Mouse (Mus musculus) small intestine, adult 2 months (tissue): ENCODE data around the gene Rapgef1. TPM values are rescaled to one million over a fixed set of nuclear protein-coding genes. Genes with fewer than 3 reads are reported as not detected.
"Not testable (repeated sequence)": the region's sequence is repeated elsewhere in the genome, so short reads cannot be mapped to it uniquely, and the experiment has no call there.

Experiments used
- H3K27ac ChIP-seq: fragments of 200-500 bp; 2 replicates; pipeline ENCODE4 v1.5.1; 2012; ENCODE audit warnings: low read depth, low read length, control low read depth, inconsistent platforms; ENCODE audit not compliant: insufficient read depth
- H3K27me3 ChIP-seq: fragments of 200-500 bp; 2 replicates; pipeline ENCODE4 v1.6.1; 2012; ENCODE audit warnings: mild to moderate bottlenecking, moderate library complexity, low read length, inconsistent platforms; ENCODE audit not compliant: control insufficient read depth, insufficient read depth
- H3K36me3 ChIP-seq: fragments of 200-500 bp; 2 replicates; pipeline ENCODE4 v1.6.1; 2012; ENCODE audit warnings: mild to moderate bottlenecking, low read length, control low read depth, inconsistent platforms; ENCODE audit not compliant: control insufficient read depth, insufficient read depth
- H3K4me1 ChIP-seq: fragments of 200-500 bp; 2 replicates; pipeline ENCODE4 v1.6.1; 2012; ENCODE audit warnings: low read length, inconsistent platforms, mixed read lengths; ENCODE audit not compliant: control insufficient read depth, insufficient read depth, insufficient read length
- H3K4me3 ChIP-seq: fragments of 200-500 bp; 2 replicates; pipeline ENCODE4 v1.5.1; 2012; ENCODE audit warnings: low read depth, mild to moderate bottlenecking, control low read depth, inconsistent platforms, low read length, moderate library complexity
- CTCF ChIP-seq: fragments of 200-500 bp; IDR thresholded peaks from 2 replicates; pipeline ENCODE4 v1.5.1; 2012; ENCODE audit warnings: low read depth, mild to moderate bottlenecking, control low read depth, inconsistent platforms, low read length, moderate library complexity, mixed read lengths; ENCODE audit not compliant: insufficient replicate concordance, insufficient read length; ENCODE audit errors: extremely low read depth
- POLR2A ChIP-seq: fragments of 200-500 bp; IDR thresholded peaks from 2 replicates; pipeline ENCODE4 v1.6.1; 2012; ENCODE audit warnings: low read depth, mild to moderate bottlenecking, control low read depth, inconsistent platforms, low read length, moderate library complexity
- WGBS: fragments of 180-500 bp; shearing (Covaris S2); methylation state at CpG from one replicate; pipeline ENCODE4 v1.1.7; 2018; 5-methylcytosine and 5-hydroxymethylcytosine counted together
- polyA plus RNA-seq: library from polyadenylated mRNA; depleted of rRNA; stranded (reverse); fragments of >200 nt; gene quantifications from 2 replicates; pipeline ENCODE4 v1.2.3, GENCODE M21; 2012

The Rapgef1 gene
- polyA plus RNA-seq, 1 experiment: 25.1 TPM

DNA sequence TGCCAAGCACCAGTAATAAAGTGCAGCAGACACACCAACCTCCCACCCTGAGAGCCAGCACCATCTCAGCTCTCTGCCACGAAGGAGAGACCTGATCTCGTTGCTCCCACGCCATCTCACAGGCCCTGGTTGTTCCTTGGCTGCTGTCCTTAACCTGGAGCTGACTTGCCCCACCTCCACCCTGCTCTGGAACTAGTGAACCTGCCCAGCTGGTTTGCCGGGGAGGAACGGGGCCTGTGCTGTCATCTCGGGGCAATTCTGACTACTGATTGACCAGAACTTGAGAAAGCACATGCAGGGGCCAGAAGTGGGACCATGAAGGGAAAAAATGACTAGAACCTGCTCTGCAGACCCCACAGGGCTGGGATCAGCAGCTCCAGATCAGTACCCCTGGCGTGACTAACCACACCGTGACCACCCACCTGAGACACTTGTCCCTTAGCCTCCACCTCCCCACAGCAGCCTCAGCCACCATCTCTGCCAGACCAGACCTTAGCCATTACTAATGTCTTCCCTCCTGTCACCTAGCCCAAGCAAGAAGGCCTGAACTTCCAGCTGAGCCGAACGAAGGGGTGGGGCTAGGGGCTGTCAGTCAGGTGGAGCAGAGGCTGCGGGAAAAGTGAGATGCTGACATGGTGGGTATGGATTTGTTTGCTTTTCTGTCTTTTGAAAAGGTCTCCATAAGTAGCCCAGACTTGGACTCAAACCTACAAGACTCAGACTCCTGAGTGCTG lies 148.6 kb downstream of the Rapgef1 start:
- TF ChIP-seq POLR2A (no peak), CTCF (no peak)
- WGBS: 37% methylated on average over 11 of the region's 11 CpGs
- Histone ChIP-seq H3K4me3 (no peak overlapping the region), H3K27ac (peak overlapping the region; percentile 11; the same call in 1 of the 2 replicates), H3K27me3 (no peaks in the 10 kb centered on the region), H3K36me3 (no peaks in the 10 kb centered on the region), H3K4me1 (peaks cover 39% of the 10 kb centered on the region)

DNA sequence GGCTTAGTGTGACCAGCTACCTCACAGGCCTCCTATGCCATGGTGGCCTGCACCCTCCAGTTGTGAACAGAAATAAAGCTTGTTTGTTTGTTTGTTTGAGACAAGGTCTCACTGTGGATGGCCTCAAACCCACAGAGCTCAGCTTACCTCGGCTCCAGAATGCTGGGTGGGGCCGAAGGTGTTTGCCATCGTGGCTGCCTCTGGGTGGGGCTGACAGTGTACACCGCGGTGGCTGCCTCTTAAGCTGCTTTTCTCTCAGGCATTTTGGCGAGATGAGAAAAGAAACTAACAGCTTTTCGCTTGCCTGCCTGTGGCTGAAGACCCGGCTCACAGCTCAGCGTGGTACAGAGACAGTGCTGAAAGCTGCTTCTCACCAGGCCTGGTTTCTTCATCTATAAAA lies 149.4 kb downstream of the Rapgef1 start:
- Histone ChIP-seq H3K4me3 (no peak overlapping the region), H3K36me3 (no peaks in the 10 kb centered on the region), H3K4me1 (peaks cover 42% of the 10 kb centered on the region), H3K27ac (no peak overlapping the region; the same call in 1 of the 2 replicates), H3K27me3 (no peaks in the 10 kb centered on the region)
- no peak for TF ChIP-seq POLR2A
- no peak for TF ChIP-seq CTCF
- WGBS: 24% methylated on average over 9 of the region's 9 CpGs

DNA sequence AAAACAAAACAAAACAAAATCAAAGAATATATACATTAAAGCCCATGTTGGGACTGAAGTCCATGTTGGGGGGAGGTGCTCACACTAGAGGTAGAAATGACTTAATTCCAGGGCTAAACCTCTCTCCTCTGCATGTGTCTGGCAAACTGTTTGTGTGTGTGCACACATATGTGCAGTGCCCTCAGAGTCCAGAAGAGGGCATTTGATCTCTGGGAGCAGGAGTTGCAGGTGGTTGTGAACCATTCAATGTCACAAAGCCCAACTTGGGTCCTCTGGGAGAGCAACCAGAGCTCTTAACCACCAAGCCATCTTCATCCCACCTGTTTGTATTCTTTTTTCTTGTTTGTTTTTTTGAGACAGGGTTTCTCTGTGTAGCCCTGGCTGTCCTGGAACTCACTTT lies 150.6 kb downstream of the Rapgef1 start:
- Histone ChIP-seq H3K27me3 (no peaks in the 10 kb centered on the region), H3K4me1 (peaks cover 50% of the 10 kb centered on the region), H3K4me3 (no peak overlapping the region), H3K27ac (peak overlapping the region; percentile 97), H3K36me3 (no peaks in the 10 kb centered on the region)
- no peak for TF ChIP-seq POLR2A
- TF ChIP-seq CTCF: peak; percentile 39; the same call in 1 of the 2 replicates

DNA sequence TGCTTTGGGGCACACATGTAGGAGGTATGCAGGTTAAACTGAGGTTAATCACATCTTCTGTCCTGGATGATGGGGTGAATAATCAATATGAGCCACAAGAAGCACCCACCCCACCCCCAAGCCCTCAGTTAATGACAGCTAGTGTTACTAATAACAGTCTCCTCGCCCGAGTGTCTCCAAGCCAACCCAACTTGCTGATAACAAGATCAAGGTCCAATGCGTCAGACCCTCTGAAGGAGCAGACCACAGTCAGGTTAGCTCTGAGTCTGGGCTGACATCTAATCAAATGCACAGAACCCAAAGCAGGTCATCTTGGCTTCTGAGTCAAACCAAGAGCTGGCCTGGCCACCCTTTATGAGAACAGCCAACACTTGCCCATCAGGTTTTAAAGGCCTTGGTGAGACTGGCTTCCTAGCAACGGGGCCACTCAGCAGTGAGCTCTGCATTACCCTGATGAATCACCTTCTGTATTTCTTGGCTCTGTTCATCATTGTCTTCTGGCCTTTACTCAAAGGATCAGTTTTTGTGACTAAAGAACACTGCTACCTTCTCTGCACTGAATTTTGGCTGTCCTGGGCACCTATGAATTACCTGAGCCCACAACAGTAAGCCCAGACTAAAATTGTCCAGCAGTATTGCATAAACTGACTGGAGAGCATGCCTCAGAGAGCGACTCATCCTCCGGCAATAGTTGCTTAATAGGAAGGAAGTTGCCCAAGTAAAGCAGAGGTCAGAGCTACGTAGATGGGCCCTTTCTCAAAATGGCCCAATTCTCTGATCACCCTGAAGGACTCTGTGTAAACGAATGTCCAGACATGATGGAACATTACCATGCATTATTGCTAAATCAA lies 152.3 kb downstream of the Rapgef1 start:
- TF ChIP-seq POLR2A (no peak), CTCF (no peak)
- no peak overlapping the region for H3K4me3 ChIP-seq

DNA sequence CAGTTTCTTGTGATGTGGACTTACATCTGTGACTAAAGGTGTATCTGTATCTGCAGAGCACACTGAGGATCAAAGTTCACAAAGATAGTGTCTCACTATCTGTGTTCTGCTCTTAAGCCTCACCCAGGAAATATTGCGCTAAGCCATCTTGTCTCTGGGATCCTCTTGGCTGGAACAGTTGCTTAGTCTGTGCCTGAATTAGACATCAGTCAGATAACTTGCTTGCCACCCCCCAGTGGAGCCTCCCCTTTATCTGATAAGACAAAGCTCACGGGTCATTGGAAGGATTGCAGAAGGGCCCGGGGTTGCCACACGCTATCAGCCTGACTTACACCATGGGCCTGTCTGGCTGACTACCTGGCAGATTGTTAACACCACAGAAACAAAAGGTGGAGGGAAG lies 153.8 kb downstream of the Rapgef1 start:
- 28% methylated on average over 4 of the region's 4 CpGs for WGBS
- no peak overlapping the region for H3K4me3 ChIP-seq
- peaks cover 16% of the 10 kb centered on the region for H3K36me3 ChIP-seq
- peaks cover 43% of the 10 kb centered on the region for H3K4me1 ChIP-seq
- TF ChIP-seq CTCF (no peak), POLR2A (no peak)
- peak overlapping the region; percentile 88 for H3K27ac ChIP-seq
- no peaks in the 10 kb centered on the region for H3K27me3 ChIP-seq

More for the DNA sequence above, 152.3 kb downstream of the Rapgef1 start:
- H3K27ac ChIP-seq: peak overlapping the region; percentile 97
- 32% methylated on average over 8 of the region's 8 CpGs for WGBS
- H3K36me3 ChIP-seq: peaks cover 2% of the 10 kb centered on the region; the same call in 1 of the 2 replicates
- peaks cover 52% of the 10 kb centered on the region for H3K4me1 ChIP-seq
- no peaks in the 10 kb centered on the region for H3K27me3 ChIP-seq

DNA sequence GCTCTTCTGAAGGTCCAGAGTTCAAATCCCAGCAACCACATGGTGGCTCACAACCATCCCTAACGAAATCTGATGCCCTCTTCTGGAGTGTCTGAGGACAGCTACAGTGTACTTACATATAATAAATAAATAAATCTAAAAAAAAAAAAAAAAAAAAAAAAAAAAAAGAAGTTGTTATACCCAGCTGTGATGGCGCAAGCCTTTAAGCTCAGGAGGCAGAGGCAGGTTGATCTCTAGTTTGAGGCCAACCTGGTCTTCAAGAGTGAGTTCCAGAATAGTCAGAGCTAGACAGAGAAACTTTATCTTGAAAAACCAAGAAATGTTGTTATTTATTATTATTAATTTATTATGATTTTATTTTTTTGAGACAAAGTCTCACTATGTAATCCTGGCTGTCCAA lies 161.7 kb downstream of the Rapgef1 start:
- not testable (repeated sequence) for H3K4me3 ChIP-seq, H3K27me3 ChIP-seq, H3K27ac ChIP-seq
- Histone ChIP-seq H3K4me1 (peaks cover 13% of the 10 kb centered on the region), H3K36me3 (peaks cover 69% of the 10 kb centered on the region)
- 94% methylated on average over 2 of the region's 2 CpGs for WGBS

DNA sequence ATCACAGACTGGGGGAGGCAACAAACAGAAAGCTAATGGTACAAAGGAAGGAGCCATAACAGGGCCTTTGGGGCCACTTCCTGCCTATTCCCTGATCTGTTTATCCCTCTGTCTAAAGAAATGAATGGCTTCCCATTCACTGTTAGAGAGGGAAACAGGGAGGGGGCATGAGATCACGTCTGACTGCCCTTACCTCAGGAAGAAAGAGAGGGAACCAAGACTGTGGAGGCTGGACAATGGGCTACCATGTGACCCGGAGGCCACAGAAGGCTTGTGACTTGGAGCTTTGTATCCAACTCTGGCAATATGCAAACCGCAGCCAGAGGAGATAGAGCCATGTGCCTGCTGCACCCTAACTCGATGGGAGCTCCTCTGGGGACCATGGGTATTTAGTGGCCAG lies 164.8 kb downstream of the Rapgef1 start:
- peaks cover 11% of the 10 kb centered on the region; the same call in 1 of the 2 replicates for H3K4me1 ChIP-seq
- TF ChIP-seq POLR2A (no peak), CTCF (no peak)
- 80% methylated on average over 4 of the region's 4 CpGs for WGBS
- H3K27ac ChIP-seq: no peak overlapping the region
- H3K36me3 ChIP-seq: peaks cover 44% of the 10 kb centered on the region
- no peak overlapping the region for H3K4me3 ChIP-seq
- no peaks in the 10 kb centered on the region for H3K27me3 ChIP-seq
